Mouse (Mus musculus) ES-Bruce4 (cell line): ENCODE measurements at regions not wholly inside any gene's neighbourhood (a gene's known extent, or its start where the extent isn't known, plus 50 kb on each side); places are given as distances from the start of the nearest gene placed in this dataset.

ENCODE experiments used
- H3K27ac ChIP-seq: 2 replicates; pipeline ENCODE4 v1.5.1; 2012; ENCODE audit warnings: low read length, inconsistent platforms; ENCODE audit not compliant: insufficient read depth
- H3K27me3 ChIP-seq: 2 replicates; pipeline ENCODE4 v1.6.1; 2012; ENCODE audit warnings: mild to moderate bottlenecking, low read length, inconsistent platforms; ENCODE audit not compliant: control insufficient read depth, poor library complexity, insufficient read depth, severe bottlenecking
- H3K36me3 ChIP-seq: 2 replicates; pipeline ENCODE4 v1.6.1; 2012; ENCODE audit warnings: inconsistent platforms, mild to moderate bottlenecking, low read length, moderate library complexity; ENCODE audit not compliant: control insufficient read depth, poor library complexity, insufficient read depth, severe bottlenecking
- H3K4me1 ChIP-seq: one replicate; pipeline ENCODE4 v1.8.1; 2011; ENCODE audit warnings: low read length; ENCODE audit not compliant: control insufficient read depth, insufficient read depth
- H3K4me3 ChIP-seq: 2 replicates; pipeline ENCODE4 v1.5.1; 2011; ENCODE audit warnings: low read depth, mild to moderate bottlenecking, low read length
- H3K9ac ChIP-seq: 2 replicates; pipeline ENCODE4 v1.6.1; 2012; ENCODE audit warnings: low read depth, mild to moderate bottlenecking, inconsistent platforms; ENCODE audit not compliant: poor library complexity, severe bottlenecking
- H3K9me3 ChIP-seq: replicated peaks from 2 replicates; pipeline ENCODE4 v1.6.1; 2012; ENCODE audit warnings: mild to moderate bottlenecking, low read length, inconsistent platforms; ENCODE audit not compliant: control insufficient read depth, poor library complexity, insufficient read depth, severe bottlenecking
- CTCF ChIP-seq: IDR thresholded peaks from one replicate; pipeline ENCODE4 v1.8.1; 2011; ENCODE audit warnings: low read depth, low read length
- EP300 ChIP-seq: IDR thresholded peaks from 2 replicates; pipeline ENCODE4 v1.6.1; 2011; ENCODE audit warnings: low read depth, low read length; ENCODE audit not compliant: insufficient read depth
- POLR2A ChIP-seq: IDR thresholded peaks from one replicate; pipeline ENCODE4 v1.8.1; 2011; ENCODE audit warnings: low read length; ENCODE audit not compliant: insufficient read depth

DNA sequence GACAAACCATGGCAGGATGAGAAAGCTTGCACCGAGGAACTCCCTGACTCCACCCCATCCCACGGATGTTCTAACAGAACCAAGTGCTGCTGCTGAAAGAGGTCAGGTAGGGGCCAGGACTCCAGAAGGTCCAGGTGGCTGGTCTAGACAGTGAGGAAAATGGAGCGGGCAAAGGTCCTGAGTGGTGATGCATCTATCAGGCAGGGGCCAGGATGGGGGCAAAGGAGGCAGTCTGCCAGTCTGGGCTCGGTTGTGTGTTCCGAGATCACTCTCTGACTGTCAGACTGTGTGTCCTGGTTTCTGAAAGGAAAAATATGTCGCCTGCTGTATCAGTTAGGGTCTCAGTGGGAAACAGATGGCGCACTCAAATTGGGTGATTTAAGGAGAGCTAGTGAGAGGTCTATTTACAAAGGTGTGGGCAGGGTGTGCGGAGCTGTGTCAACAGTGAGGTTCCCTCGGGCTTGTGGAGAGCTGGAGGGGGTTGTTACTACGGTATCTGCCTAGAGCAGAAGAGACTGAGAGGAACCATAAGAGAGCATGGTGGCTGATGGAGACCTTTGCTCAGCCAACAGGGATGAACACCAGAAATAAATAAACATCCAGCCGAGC lies 168.3 kb upstream of the Csf3r start:
- no peaks in the 10 kb centered on the region for H3K36me3 ChIP-seq
- no peaks in the 10 kb centered on the region for H3K27me3 ChIP-seq
- H3K9me3 ChIP-seq = no peaks in the 10 kb centered on the region
- TF ChIP-seq POLR2A = no peak
- no peak for TF ChIP-seq EP300
- no peak for TF ChIP-seq CTCF
- no peaks in the 10 kb centered on the region for H3K4me1 ChIP-seq
- H3K27ac ChIP-seq = no peak overlapping the region
- H3K4me3 ChIP-seq = no peak overlapping the region
- no peak overlapping the region for H3K9ac ChIP-seq

GRCm38 (mm10) chr4:125856781-125857180 lies 167.6 kb upstream of the Csf3r start:
- Histone ChIP-seq H3K9me3 (no peaks in the 10 kb centered on the region), H3K36me3 (no peaks in the 10 kb centered on the region), H3K4me1 (no peaks in the 10 kb centered on the region), H3K27ac (no peak overlapping the region), H3K9ac (no peak overlapping the region), H3K4me3 (no peak overlapping the region), H3K27me3 (no peaks in the 10 kb centered on the region)
- TF ChIP-seq POLR2A (no peak), CTCF (no peak), EP300 (no peak)

GRCm38 (mm10) chr4:125865057-125865456 lies 159.3 kb upstream of the Csf3r start:
- H3K4me1 ChIP-seq = no peaks in the 10 kb centered on the region
- H3K9me3 ChIP-seq = no peaks in the 10 kb centered on the region
- no peak overlapping the region for H3K9ac ChIP-seq
- H3K27me3 ChIP-seq = no peaks in the 10 kb centered on the region
- TF ChIP-seq CTCF (no peak), EP300 (no peak), POLR2A (no peak)
- no peak overlapping the region for H3K27ac ChIP-seq
- H3K36me3 ChIP-seq = no peaks in the 10 kb centered on the region
- H3K4me3 ChIP-seq = no peak overlapping the region

GRCm38 (mm10) chr4:125865728-125866127 lies 158.6 kb upstream of the Csf3r start:
- H3K27me3 ChIP-seq = no peaks in the 10 kb centered on the region
- no peaks in the 10 kb centered on the region for H3K9me3 ChIP-seq
- no peak overlapping the region for H3K27ac ChIP-seq
- no peak overlapping the region for H3K9ac ChIP-seq
- no peaks in the 10 kb centered on the region for H3K4me1 ChIP-seq
- no peak overlapping the region for H3K4me3 ChIP-seq
- H3K36me3 ChIP-seq = no peaks in the 10 kb centered on the region
- TF ChIP-seq EP300 (no peak), POLR2A (no peak), CTCF (no peak)

DNA sequence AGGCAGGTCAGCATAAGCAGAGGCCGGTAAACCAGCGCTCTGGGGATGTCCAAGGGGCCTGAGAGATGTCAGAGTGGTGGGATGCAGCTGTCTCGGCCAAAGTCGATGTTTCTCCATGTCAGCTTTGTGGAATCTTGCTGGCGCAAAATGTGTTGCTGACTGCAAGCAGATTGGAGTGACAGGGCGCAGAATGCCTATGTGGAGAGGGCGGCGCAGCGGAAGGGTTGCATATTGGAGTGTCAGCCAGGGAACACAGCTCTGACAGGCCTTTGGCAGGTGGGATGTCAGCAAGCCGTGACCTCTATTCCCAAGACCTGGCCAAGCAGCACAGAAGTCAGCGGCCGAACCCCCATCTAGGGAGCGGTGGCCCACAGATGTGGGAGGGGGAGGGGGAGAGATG lies 153.1 kb upstream of the Csf3r start:
- H3K27ac ChIP-seq = no peak overlapping the region
- H3K4me3 ChIP-seq = no peak overlapping the region
- TF ChIP-seq POLR2A = no peak
- TF ChIP-seq EP300 = no peak
- TF ChIP-seq CTCF = no peak
- no peaks in the 10 kb centered on the region for H3K4me1 ChIP-seq
- no peaks in the 10 kb centered on the region for H3K36me3 ChIP-seq
- no peak overlapping the region for H3K9ac ChIP-seq
- no peaks in the 10 kb centered on the region for H3K9me3 ChIP-seq
- H3K27me3 ChIP-seq = no peaks in the 10 kb centered on the region

GRCm38 (mm10) chr4:125880028-125880427 lies 144.3 kb upstream of the Csf3r start:
- peaks cover 2% of the 10 kb centered on the region for H3K4me1 ChIP-seq
- no peaks in the 10 kb centered on the region for H3K36me3 ChIP-seq
- no peak overlapping the region for H3K27ac ChIP-seq
- no peak overlapping the region for H3K9ac ChIP-seq
- no peak overlapping the region for H3K4me3 ChIP-seq
- TF ChIP-seq CTCF = no peak
- TF ChIP-seq EP300 = no peak
- no peak for TF ChIP-seq POLR2A
- no peaks in the 10 kb centered on the region for H3K9me3 ChIP-seq
- no peaks in the 10 kb centered on the region for H3K27me3 ChIP-seq
